Comparison of ENCODE assay signal across 12 mouse cellular contexts in the genomic region with DNA sequence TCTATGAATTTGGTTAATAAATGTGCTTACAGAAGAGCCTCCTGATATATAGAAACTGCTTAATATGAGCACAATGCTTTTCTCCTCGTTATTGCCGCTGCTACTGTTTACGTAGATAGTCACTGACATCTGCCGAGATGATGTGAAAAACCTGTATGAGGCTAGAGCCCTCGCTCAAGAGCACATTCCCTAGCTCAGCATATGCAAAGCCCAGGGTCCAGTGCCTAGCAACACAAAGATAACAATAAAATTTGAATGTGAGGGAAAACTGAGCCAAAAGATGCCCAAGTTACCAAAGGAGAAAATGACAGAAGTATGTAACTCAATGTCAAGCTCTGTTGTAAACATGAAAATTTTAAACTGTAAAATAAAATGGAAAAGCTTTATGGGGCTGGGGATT. TPM values are rescaled to one million over a fixed set of nuclear protein-coding genes. Genes with fewer than 3 reads are reported as not detected.
DNase-seq lines count a peak whose midpoint lies in the region; ATAC-seq and TF ChIP-seq lines count a peak whose summit lies in the region.
"Had no signal": no experiment of that assay in that cellular context is flagged by ENCODE, and none has a peak within 500 bp of the region (broad histone marks: within the 10 kb centered on the region; RNA-seq: fewer than 3 reads in every experiment).

No protein-coding gene starts in this region.

- no peak for TF ChIP-seq POLR2A in CH12.LX (IDR thresholded peaks at IDR 0.05; ENCODE audit: low read depth, low read length)

- H3K9ac ChIP-seq in hindbrain, embryonic 12.5 days = no peak overlapping the region
- H3K9ac ChIP-seq in CH12.LX (ENCODE audit: insufficient read depth, low read depth) = peak overlapping the region; percentile 67; the same call in 1 of the 2 replicates
- H3K9ac ChIP-seq in midbrain, embryonic 15.5 days = no peak overlapping the region
- H3K9ac ChIP-seq: liver, embryonic 15.5 days had no signal

- no peak for TF ChIP-seq CTCF in CH12.LX (conservative IDR thresholded peaks at IDR 0.05 in 1 of 2, IDR thresholded peaks at IDR 0.05 in 1 of 2; ENCODE audit: low read depth in 2 of 2, low read length in 2 of 2)

- dilution Hi-C loops in CH12.LX (cut with MboI; ENCODE audit: extremely low pct_ligation_motif_present, extremely low pct_unique_long_range_greater_than_20kb, low sequenced_read_pairs) = no loop called here

- peaks cover 46% of the 10 kb centered on the region for H3K4me1 ChIP-seq in hindbrain, embryonic 12.5 days
- H3K4me1 ChIP-seq in hindbrain, embryonic 10.5 days (replicated peaks) = peaks cover 51% of the 10 kb centered on the region
- peaks cover 7 to 47% of the 10 kb centered on the region in 2 experiments for H3K4me1 ChIP-seq in CH12.LX (ENCODE audit: control insufficient read depth in 1 of 2, insufficient read depth in 2 of 2)
- H3K4me1 ChIP-seq in midbrain, embryonic 15.5 days = peaks cover 54% of the 10 kb centered on the region

- H3K79me2 ChIP-seq in CH12.LX (replicated peaks; ENCODE audit: control insufficient read depth, extremely low read depth, insufficient read depth, poor library complexity, severe bottlenecking) = peaks cover 77% of the 10 kb centered on the region

- H3K36me3 ChIP-seq in hindbrain, embryonic 12.5 days = no peaks in the 10 kb centered on the region
- H3K36me3 ChIP-seq in hindbrain, embryonic 10.5 days = 0 out of 2 replicates have a peak, but pooled peaks cover 6% of the 10 kb centered on the region
- H3K36me3 ChIP-seq in CH12.LX (replicated peaks in 1 of 2; ENCODE audit: control insufficient read depth in 1 of 2, insufficient read depth in 1 of 2, low read length in 1 of 2) = no peaks in the 10 kb centered on the region
- H3K36me3 ChIP-seq in midbrain, embryonic 15.5 days (replicated peaks) = no peaks in the 10 kb centered on the region
- H3K36me3 ChIP-seq: liver, embryonic 15.5 days had no signal

- peak; percentile 4 for DNase-seq in embryo, embryonic 10 days (ENCODE audit: low spot score)
- no peak for DNase-seq in embryo, embryonic 11 days
- DNase-seq in hindbrain, embryonic 10.5 days (ENCODE audit: low spot score) = no peak
- peak; percentile 19 for DNase-seq in CH12.LX (ENCODE audit: extremely low read depth)
- no peak for DNase-seq in thymus, postnatal 10 days (ENCODE audit: low spot score in 2 of 2)
- no peak for DNase-seq in spleen, postnatal 36 days (ENCODE audit: low spot score in 2 of 2)
- DNase-seq: adrenal gland, postnatal 10 days; layer of hippocampus, adult 9-11 months; lung, postnatal 4 days had no signal

- no peaks in the 10 kb centered on the region for H3K9me3 ChIP-seq in hindbrain, embryonic 12.5 days (replicated peaks)
- no peaks in the 10 kb centered on the region for H3K9me3 ChIP-seq in hindbrain, embryonic 10.5 days
- H3K9me3 ChIP-seq in CH12.LX (replicated peaks; ENCODE audit: low read length) = no peaks in the 10 kb centered on the region
- H3K9me3 ChIP-seq in midbrain, embryonic 15.5 days = no peaks in the 10 kb centered on the region
- H3K9me3 ChIP-seq: liver, embryonic 15.5 days had no signal

- no peaks in the 10 kb centered on the region for H3K27me3 ChIP-seq in hindbrain, embryonic 12.5 days
- no peaks in the 10 kb centered on the region for H3K27me3 ChIP-seq in hindbrain, embryonic 10.5 days (ENCODE audit: insufficient read depth, poor library complexity, severe bottlenecking)
- peaks cover 4% of the 10 kb centered on the region for H3K27me3 ChIP-seq in CH12.LX (replicated peaks)
- no peaks in the 10 kb centered on the region for H3K27me3 ChIP-seq in midbrain, embryonic 15.5 days (replicated peaks)

- TF ChIP-seq EP300 in CH12.LX (IDR thresholded peaks at IDR 0.05; ENCODE audit: low read length) = no peak

- no peak for ATAC-seq in hindbrain, embryonic 12.5 days (ENCODE audit: low FRiP score)
- ATAC-seq in midbrain, embryonic 15.5 days (replicated peaks) = no peak

- H3K4me3 ChIP-seq in hindbrain, embryonic 12.5 days = no peak overlapping the region
- no peak overlapping the region for H3K4me3 ChIP-seq in hindbrain, embryonic 10.5 days
- peak overlapping the region in 2 of 3 experiments; percentile 43 to 54 for H3K4me3 ChIP-seq in CH12.LX (replicated peaks in 1 of 3; ENCODE audit: low read depth in 2 of 3, low read length in 2 of 3, poor library complexity in 1 of 3)
- no peak overlapping the region for H3K4me3 ChIP-seq in midbrain, embryonic 15.5 days
- H3K4me3 ChIP-seq: liver, embryonic 15.5 days had no signal

- 55% methylated on average over 5 of the region's 5 CpGs for WGBS in hindbrain, embryonic 12.5 days
- 70% methylated on average over 5 of the region's 5 CpGs for WGBS in hindbrain, embryonic 10.5 days
- 34% methylated on average over 5 of the region's 5 CpGs for WGBS in midbrain, embryonic 15.5 days

- peak overlapping the region; percentile 35 for H3K4me2 ChIP-seq in hindbrain, embryonic 12.5 days (replicated peaks)
- H3K4me2 ChIP-seq in CH12.LX (ENCODE audit: insufficient read depth, low read depth, poor library complexity, severe bottlenecking) = peak overlapping the region; percentile 96
- peak overlapping the region; percentile 32; the same call in 1 of the 2 replicates for H3K4me2 ChIP-seq in midbrain, embryonic 15.5 days
- H3K4me2 ChIP-seq: liver, embryonic 15.5 days had no signal

- no peak for TF ChIP-seq RAD21 in CH12.LX (IDR thresholded peaks at IDR 0.05; ENCODE audit: low read depth, low read length)

- in situ Hi-C loops in CH12.LX (cut with MboI; ENCODE audit: low pct_ligation_motif_present, low pct_unique_long_range_greater_than_20kb, low sequenced_read_pairs) = no loop called here

- no peak overlapping the region for H3K27ac ChIP-seq in hindbrain, embryonic 12.5 days
- no peak overlapping the region for H3K27ac ChIP-seq in hindbrain, embryonic 10.5 days
- peak overlapping the region; percentile 72; the same call in 1 of the 2 replicates for H3K27ac ChIP-seq in CH12.LX (ENCODE audit: insufficient read depth, low read depth)
- H3K27ac ChIP-seq in midbrain, embryonic 15.5 days = no peak overlapping the region
- H3K27ac ChIP-seq: liver, embryonic 15.5 days had no signal

TF ChIP-seq in CH12.LX, 34 proteins besides CTCF, POLR2A, EP300 and RAD21:
- TF ChIP-seq MAFK (IDR thresholded peaks at IDR 0.05; ENCODE audit: insufficient replicate concordance, low read length) = peak; percentile 59; the same call in 1 of the 2 replicates
- no peak for TF ChIP-seq HCFC1 (IDR thresholded peaks at IDR 0.05; ENCODE audit: low read depth, low read length)
- TF ChIP-seq SIN3A (IDR thresholded peaks at IDR 0.05; ENCODE audit: low read length) = peak; percentile 71; the same call in 1 of the 2 replicates
- 0 out of 2 replicates have a peak, but pooled peaks have one; percentile 25 for TF ChIP-seq MYC (IDR thresholded peaks at IDR 0.05; ENCODE audit: low read depth, low read length)
- no peak for TF ChIP-seq POLR2AphosphoS2 (IDR thresholded peaks at IDR 0.05; ENCODE audit: low read depth, low read length)
- no peak for TF ChIP-seq USF2 (conservative IDR thresholded peaks at IDR 0.05; ENCODE audit: low read depth, low read length)
- no peak for TF ChIP-seq UBTF (IDR thresholded peaks at IDR 0.05; ENCODE audit: low read depth, low read length)
- TF ChIP-seq KAT2A (IDR thresholded peaks at IDR 0.05; ENCODE audit: insufficient replicate concordance, low read length) = no peak
- TF ChIP-seq JUND (conservative IDR thresholded peaks at IDR 0.05; ENCODE audit: low read depth, low read length) = no peak
- TF ChIP-seq ZKSCAN1 (IDR thresholded peaks at IDR 0.05; ENCODE audit: borderline replicate concordance, low read depth, low read length) = no peak
- TF ChIP-seq BHLHE40 (IDR thresholded peaks at IDR 0.05; ENCODE audit: low read depth, low read length) = 0 out of 2 replicates have a peak, but pooled peaks have one; percentile 20
TF ChIP-seq in CH12.LX: peak in this region for 4.

RNA-seq across cellular contexts. Expression of gene Kif1b, which starts 4.0 kb away (rescaled TPM):
- polyA plus RNA-seq in hindbrain, embryonic 12.5 days (2016; fragmentation: Nextera tagmentation; extraction: Ambion mirVana) = 139 and 140 TPM in 2 replicates
- polyA plus RNA-seq in hindbrain, embryonic 10.5 days (2016; fragmentation: Nextera tagmentation; extraction: Ambion mirVana) = 77.1 and 90.9 TPM in 2 replicates
- total RNA-seq in CH12.LX (2012; rRNA removed) (25.0 and 27.6 TPM in 2 replicates), CH12.LX (2014; rRNA removed) (10.0 and 11.2 TPM in 2 replicates)
- polyA plus RNA-seq in CH12.LX (2012; ENCODE audit: insufficient read length, low read depth) = 15.0 and 17.0 TPM in 2 replicates
- polyA plus RNA-seq in midbrain, embryonic 15.5 days (2015; fragmentation: Nextera tagmentation; extraction: Ambion mirVana) = 147 and 154 TPM in 2 replicates

Comparison
In these comparisons a context has a peak if more than half of its experiments do, and no peak if none do; other contexts are left out.
1. DNase-seq: peak in embryo, embryonic 10 days (single experiment) and CH12.LX (single experiment); none in embryo, embryonic 11 days (single experiment), hindbrain, embryonic 10.5 days (single experiment), thymus, postnatal 10 days (0 of 2) and spleen, postnatal 36 days (0 of 2).
2. H3K4me2 ChIP-seq: peak in every context shown above with its lines; median percentile 96 in CH12.LX; 35 in hindbrain, embryonic 12.5 days; 32 in midbrain, embryonic 15.5 days.
3. H3K4me3 ChIP-seq: peak in CH12.LX (2 of 3); none in hindbrain, embryonic 12.5 days (single experiment), hindbrain, embryonic 10.5 days (single experiment) and midbrain, embryonic 15.5 days (single experiment).